Mouse (Mus musculus): Measurements from ENCODE around the gene Borcs7.
A peak's percentile ranks its signal among the peaks of the same experiment; 100 is the strongest.
"Not testable (repeated sequence)": the region's sequence is repeated elsewhere in the genome, so short reads cannot be mapped to it uniquely, and the experiment has no call there.

The Borcs7 gene

DNA sequence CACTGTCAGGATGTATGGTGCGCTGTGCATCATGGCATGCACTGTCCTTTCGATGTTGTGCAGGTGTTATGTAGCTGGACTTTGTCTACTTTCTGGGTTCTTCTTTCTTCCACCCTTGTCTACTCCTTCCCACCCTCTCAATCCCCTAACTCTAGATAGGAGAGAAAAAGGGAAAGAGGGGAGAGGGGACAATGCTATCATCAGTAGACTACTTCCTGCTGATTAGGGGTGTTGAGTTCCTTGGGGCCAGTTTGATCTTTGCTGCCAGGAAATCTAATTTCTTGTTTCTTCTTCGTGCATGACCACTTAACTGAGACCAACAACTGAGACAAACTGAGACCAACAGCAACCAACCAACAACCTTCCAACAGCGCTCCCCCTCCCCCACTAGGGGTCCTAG lies 20.9 kb downstream of the Borcs7 start:
- DNase-seq (ENCODE audit: low spot score), result no peak

DNA sequence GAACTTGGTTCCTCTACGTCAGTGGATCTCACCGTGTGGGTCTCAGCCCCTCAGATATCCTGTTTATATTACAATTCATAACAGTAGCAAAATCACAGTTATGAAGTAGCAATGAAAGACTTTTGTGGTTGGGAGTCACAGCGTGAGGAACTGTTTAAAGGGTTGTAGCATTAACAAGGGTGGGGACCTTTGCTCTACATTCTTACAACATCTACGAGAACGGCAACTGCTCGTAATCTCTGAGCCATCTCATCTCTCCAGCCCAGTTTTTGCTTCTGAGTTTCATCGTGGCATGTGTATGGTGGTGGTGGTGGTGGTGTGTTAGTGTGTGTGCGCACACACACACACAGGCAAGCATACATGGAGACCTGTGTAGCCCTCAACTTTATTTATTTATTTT lies 24.5 kb downstream of the Borcs7 start:
- no peak for DNase-seq (ENCODE audit: low spot score)

DNA sequence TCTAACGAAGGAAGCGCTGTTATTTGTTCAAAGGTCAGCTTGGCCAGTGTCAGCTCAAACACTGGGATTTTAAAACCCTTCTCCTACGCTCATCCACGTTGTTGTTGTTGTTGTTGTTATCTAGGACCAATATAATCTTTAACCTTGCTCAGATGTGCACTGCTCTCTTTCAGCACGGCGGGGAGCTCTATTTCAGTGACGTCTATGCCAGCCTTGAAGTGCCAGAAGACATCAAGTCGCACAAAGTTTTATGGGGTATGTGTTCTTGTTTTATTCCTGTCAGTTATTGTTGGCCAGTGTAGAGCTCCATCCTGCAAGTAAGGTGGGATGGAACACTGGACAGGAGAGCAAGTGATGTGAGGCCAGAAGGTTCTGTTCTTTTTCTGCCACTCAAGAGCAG lies 25.3 kb downstream of the Borcs7 start:
- DNase-seq (ENCODE audit: low spot score), result no peak

- DNase-seq (ENCODE audit: low spot score), result no peak
These were observed 28.4 kb downstream of the Borcs7 start for GRCm38 (mm10) chr19:46718150-46718549.

- DNase-seq (ENCODE audit: low spot score), result no peak
These were observed 34.7 kb downstream of the Borcs7 start for GRCm38 (mm10) chr19:46724411-46724810.

GRCm38 (mm10) chr19:46726142-46726541 lies 36.4 kb downstream of the Borcs7 start:
- no peak for DNase-seq (ENCODE audit: low spot score)

GRCm38 (mm10) chr19:46727140-46727736 lies 37.5 kb downstream of the Borcs7 start:
- DNase-seq (ENCODE audit: low spot score), result peak; percentile 77

GRCm38 (mm10) chr19:46727945-46728540 lies 38.3 kb downstream of the Borcs7 start:
- DNase-seq (ENCODE audit: low spot score), result no peak

DNA sequence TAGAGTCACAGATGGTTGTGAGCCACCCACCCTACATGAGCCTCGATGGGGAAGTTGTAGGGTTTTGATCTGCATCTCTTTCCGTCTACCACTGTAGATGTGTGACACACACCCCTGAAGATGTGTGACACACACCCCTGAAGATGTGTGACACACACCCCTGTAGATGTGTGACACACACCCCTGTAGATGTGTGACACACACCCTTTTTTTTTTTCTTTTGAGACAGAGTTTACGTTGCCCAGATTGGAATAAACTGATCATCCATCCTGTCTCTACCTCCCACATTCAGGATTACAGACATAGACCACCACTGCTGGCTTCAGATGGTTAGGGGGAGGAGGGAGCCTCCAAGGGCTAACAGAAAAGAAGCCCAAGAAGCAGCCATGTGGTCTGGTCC lies 39.2 kb downstream of the Borcs7 start:
- no peak for DNase-seq (ENCODE audit: low spot score)

DNA sequence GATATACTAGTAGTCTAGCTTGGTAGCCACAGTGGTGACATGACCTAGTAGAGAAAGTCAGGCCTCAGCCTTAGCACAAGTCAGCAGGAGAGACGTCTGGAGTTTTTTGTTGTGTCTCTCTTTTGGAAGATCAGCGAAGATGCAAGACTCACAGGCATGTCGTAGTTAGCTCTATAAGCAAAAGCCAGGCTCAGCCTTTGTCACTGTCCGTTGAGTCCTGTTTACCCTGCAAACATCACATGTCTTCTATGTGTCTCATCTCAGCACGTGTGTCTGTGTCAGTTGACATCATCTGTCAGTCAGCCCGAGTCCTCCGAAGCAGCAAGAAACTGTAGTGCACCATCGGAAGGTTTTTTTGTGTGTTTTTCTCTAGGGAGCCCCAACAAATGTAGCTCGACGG lies 41.6 kb downstream of the Borcs7 start:
- DNase-seq (ENCODE audit: low spot score), result no peak

DNA sequence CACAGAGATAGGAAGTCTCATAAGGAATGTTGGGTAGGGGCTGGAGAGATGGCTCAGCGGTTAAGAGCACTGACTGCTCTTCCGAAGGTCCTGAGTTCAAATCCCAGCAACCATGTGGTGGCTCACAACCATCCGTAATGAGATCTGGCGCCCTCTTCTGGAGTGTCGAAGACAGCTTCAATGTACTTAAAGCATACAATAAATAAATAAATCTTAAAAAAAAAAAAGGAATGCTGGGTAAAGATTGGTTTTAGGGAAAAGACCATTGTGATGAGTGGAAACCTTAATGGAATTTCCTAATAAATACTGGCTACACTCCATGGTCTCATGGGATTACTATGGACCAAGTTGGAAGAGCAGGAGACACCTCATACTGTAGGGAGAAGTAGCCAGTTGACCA lies 43.0 kb downstream of the Borcs7 start:
- not testable (repeated sequence) for DNase-seq (ENCODE audit: low spot score)

DNA sequence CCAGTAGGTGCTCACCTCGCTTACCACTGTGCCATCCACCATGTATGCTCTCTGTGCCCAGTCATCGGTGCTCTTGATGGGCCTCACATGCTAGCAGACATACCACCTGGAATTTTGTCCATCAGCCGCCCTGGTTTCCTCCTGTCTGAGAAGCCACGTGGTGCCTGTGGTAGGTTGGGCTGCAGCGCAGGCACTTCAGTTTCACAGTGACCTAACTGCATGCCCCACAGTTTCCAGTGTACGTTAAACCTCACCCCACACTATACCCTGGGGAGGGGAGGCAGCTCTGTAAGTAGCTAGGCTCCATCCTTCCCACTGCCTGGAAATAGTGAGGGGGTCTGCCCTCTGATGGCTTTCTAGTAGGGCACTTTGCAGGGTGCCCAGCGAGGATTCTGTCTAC lies 43.9 kb downstream of the Borcs7 start:
- no peak for DNase-seq (ENCODE audit: low spot score)

DNA sequence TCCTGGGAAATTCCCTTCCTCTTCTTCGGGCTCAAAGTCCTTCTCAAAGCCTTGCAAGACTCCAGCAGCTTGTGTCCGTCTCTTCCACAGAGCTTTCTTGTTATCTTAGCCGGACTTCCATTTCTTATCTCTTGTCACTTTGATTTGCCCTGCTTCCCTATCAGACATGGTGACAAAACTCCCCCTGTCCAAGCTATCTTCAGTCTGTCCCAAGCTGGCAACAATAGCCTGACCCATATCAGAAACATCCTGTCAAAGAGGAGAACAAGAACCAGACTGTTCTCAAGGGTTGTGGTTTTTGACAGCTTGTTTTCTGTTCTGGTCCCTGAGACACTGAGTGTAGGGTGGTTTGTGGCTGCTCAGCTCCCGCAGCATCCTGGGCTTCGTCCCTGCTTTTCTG lies 45.5 kb downstream of the Borcs7 start:
- DNase-seq (ENCODE audit: low spot score), result no peak

DNA sequence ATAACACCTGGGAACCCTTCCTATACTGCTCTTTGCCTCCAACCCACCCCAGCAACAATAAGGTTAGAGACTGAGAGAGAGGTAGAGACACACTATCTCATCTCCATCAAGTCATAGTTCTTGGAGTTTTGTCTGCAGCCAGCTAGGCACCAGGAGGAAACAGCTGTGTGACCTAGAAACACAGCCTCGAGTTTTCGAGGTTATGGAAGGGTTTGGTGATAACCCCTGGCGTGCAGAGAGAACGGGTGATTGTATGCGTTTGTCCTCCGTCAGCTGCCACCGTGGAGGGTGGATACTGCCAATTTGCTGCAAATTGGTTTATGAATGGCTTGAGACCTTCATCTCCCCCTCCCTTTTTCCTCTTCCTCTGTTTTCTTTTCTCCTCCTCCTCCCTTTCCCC lies 47.4 kb downstream of the Borcs7 start:
- DNase-seq (ENCODE audit: low spot score), result no peak

GRCm38 (mm10) chr19:46740341-46741008 lies 50.8 kb downstream of the Borcs7 start:
- peak; percentile 88 for DNase-seq (ENCODE audit: low spot score)

GRCm38 (mm10) chr19:46741574-46741973 lies 51.9 kb downstream of the Borcs7 start:
- DNase-seq (ENCODE audit: low spot score), result no peak

DNA sequence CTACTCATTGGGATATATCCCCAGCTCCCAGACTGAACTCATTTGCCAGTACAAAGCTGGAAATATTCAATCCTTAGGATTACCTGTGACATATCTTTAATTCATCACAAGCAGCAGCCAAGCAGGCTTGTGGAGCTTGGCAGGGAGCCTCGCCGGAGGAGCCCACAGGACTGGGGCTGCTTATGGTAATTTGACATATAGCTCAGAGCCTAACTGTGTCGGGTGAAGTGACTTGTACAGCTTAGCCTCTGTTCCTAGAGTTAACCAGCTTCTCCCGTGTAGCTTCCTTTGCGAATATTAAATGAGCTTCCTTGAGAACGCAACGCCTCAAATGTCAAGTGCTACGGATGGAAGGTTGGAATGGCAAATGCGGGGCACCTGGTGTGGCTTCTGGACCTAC lies 55.0 kb downstream of the Borcs7 start:
- DNase-seq (ENCODE audit: low spot score), result no peak

DNA sequence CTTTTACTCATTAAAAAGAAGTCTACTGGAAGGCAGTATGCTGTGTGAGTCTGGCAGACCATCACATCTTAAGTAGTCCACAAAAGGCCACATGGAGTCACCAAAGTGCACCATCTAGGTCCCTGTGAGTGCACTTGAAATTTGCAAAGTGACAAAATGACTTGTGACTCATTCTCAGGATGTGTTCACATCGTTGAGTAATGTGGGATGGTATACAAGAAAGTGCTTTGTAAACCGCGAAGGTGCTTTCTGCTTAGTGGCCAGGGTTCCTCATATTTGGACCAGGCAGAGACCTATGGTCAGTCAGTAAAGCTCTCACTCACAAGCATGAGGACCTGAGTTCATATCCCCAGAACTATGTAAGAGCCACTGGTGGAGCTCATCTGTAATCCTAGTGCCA lies 58.1 kb downstream of the Borcs7 start:
- DNase-seq (ENCODE audit: low spot score), result no peak

- DNase-seq (ENCODE audit: low spot score), result no peak
These were observed 62.5 kb downstream of the Borcs7 start for GRCm38 (mm10) chr19:46752235-46752634.

All from embryo, embryonic 10.5 days (tissue).